ENCODE assay signal across 8 mouse cellular contexts in genomic region chrX:74254888-74255565, GRCm38 (mm10). TPM values are rescaled to one million over a fixed set of nuclear protein-coding genes. Genes with fewer than 3 reads are reported as not detected.
A peak's percentile ranks its signal among the peaks of the same experiment; 100 is the strongest.
DNase-seq lines count a peak whose midpoint lies in the region; ATAC-seq and TF ChIP-seq lines count a peak whose summit lies in the region.

No protein-coding gene starts in this region.

- peak overlapping the region; percentile 68 for H3K4me2 ChIP-seq in lung, embryonic 16.5 days (ENCODE audit: low read depth, low read length)
- H3K4me2 ChIP-seq in embryonic facial prominence, embryonic 14.5 days (ENCODE audit: low read depth, low read length), result peak overlapping the region; percentile 64
- H3K4me2 ChIP-seq in intestine, postnatal 0 days (replicated peaks; ENCODE audit: low read depth), result peak overlapping the region; percentile 66
- peak overlapping the region; percentile 62 for H3K4me2 ChIP-seq in neural tube, embryonic 12.5 days (replicated peaks)

- H3K27me3 ChIP-seq in lung, embryonic 16.5 days (ENCODE audit: control insufficient read depth, insufficient read depth, low read depth, low read length), result no peaks in the 10 kb centered on the region
- H3K27me3 ChIP-seq in embryonic facial prominence, embryonic 14.5 days (replicated peaks; ENCODE audit: control insufficient read depth, insufficient read depth, low read length), result no peaks in the 10 kb centered on the region
- no peaks in the 10 kb centered on the region for H3K27me3 ChIP-seq in intestine, postnatal 0 days (replicated peaks; ENCODE audit: control insufficient read depth, insufficient read depth, low read length)
- H3K27me3 ChIP-seq in neural tube, embryonic 12.5 days (replicated peaks), result no peaks in the 10 kb centered on the region

- no peak for DNase-seq in lung, postnatal 10 days
- DNase-seq in embryonic facial prominence, embryonic 14.5 days (ENCODE audit: low spot score), result peak; percentile 7
- no peak for DNase-seq in thymus, postnatal 4 days
- DNase-seq in gastrocnemius, postnatal 25 days, result no peak
- DNase-seq in kidney, adult 9 months, result no peak

- H3K9ac ChIP-seq in lung, embryonic 16.5 days (ENCODE audit: low read length), result peak overlapping the region; percentile 85
- H3K9ac ChIP-seq in embryonic facial prominence, embryonic 14.5 days (ENCODE audit: low read depth, low read length), result peak overlapping the region; percentile 84
- H3K9ac ChIP-seq in intestine, postnatal 0 days (ENCODE audit: low read depth, low read length), result peak overlapping the region; percentile 66
- peak overlapping the region; percentile 74 for H3K9ac ChIP-seq in neural tube, embryonic 12.5 days

- no peak for TF ChIP-seq CTCF in intestine, postnatal 0 days (IDR thresholded peaks at IDR 0.05; ENCODE audit: low read depth)

- peak overlapping the region; percentile 59 for H3K4me3 ChIP-seq in lung, embryonic 16.5 days (ENCODE audit: low read length)
- H3K4me3 ChIP-seq in embryonic facial prominence, embryonic 14.5 days (ENCODE audit: low read depth, low read length), result peak overlapping the region; percentile 58
- H3K4me3 ChIP-seq in intestine, postnatal 0 days (ENCODE audit: low read depth, low read length), result peak overlapping the region; percentile 56
- H3K4me3 ChIP-seq in neural tube, embryonic 12.5 days, result peak overlapping the region; percentile 54

- WGBS in lung, embryonic 16.5 days, result 28% methylated on average over 31 of the region's 31 CpGs
- WGBS in embryonic facial prominence, embryonic 14.5 days, result 37% methylated on average over 18 of the region's 31 CpGs
- 21% methylated on average over 31 of the region's 31 CpGs for WGBS in intestine, postnatal 0 days
- WGBS in neural tube, embryonic 12.5 days, result 25% methylated on average over 31 of the region's 31 CpGs

- peaks cover 3% of the 10 kb centered on the region; the same call in 1 of the 2 replicates for H3K36me3 ChIP-seq in lung, embryonic 16.5 days (ENCODE audit: control insufficient read depth, insufficient read depth, low read length)
- H3K36me3 ChIP-seq in embryonic facial prominence, embryonic 14.5 days (ENCODE audit: control insufficient read depth, insufficient read depth, low read length), result 0 out of 2 replicates have a peak, but pooled peaks cover 22% of the 10 kb centered on the region
- 0 out of 2 replicates have a peak, but pooled peaks cover 5% of the 10 kb centered on the region for H3K36me3 ChIP-seq in intestine, postnatal 0 days (ENCODE audit: control insufficient read depth, insufficient read depth)
- H3K36me3 ChIP-seq in neural tube, embryonic 12.5 days, result peaks cover 9% of the 10 kb centered on the region; the same call in 1 of the 2 replicates

- peak overlapping the region; percentile 95 for H3K27ac ChIP-seq in lung, embryonic 16.5 days (ENCODE audit: low read length)
- H3K27ac ChIP-seq in embryonic facial prominence, embryonic 14.5 days (replicated peaks; ENCODE audit: low read depth, low read length), result peak overlapping the region; percentile 93
- peak overlapping the region; percentile 86 for H3K27ac ChIP-seq in intestine, postnatal 0 days (ENCODE audit: low read depth, low read length)
- H3K27ac ChIP-seq in neural tube, embryonic 12.5 days, result peak overlapping the region; percentile 65

- peak; percentile 59 for ATAC-seq in lung, embryonic 16.5 days (ENCODE audit: low read depth)
- ATAC-seq in embryonic facial prominence, embryonic 14.5 days (ENCODE audit: low read depth), result peak; percentile 53
- peak; percentile 67 for ATAC-seq in intestine, postnatal 0 days
- peak; percentile 73 for ATAC-seq in neural tube, embryonic 12.5 days (ENCODE audit: low FRiP score, low read depth)

- H3K9me3 ChIP-seq in lung, embryonic 16.5 days (ENCODE audit: control insufficient read depth, low read length), result no peaks in the 10 kb centered on the region
- no peaks in the 10 kb centered on the region for H3K9me3 ChIP-seq in embryonic facial prominence, embryonic 14.5 days (ENCODE audit: control insufficient read depth, low read length)
- H3K9me3 ChIP-seq in intestine, postnatal 0 days (ENCODE audit: control insufficient read depth), result no peaks in the 10 kb centered on the region
- no peaks in the 10 kb centered on the region for H3K9me3 ChIP-seq in neural tube, embryonic 12.5 days

- peaks cover 4% of the 10 kb centered on the region for H3K4me1 ChIP-seq in lung, embryonic 16.5 days (replicated peaks; ENCODE audit: control insufficient read depth, insufficient read depth, low read length)
- H3K4me1 ChIP-seq in embryonic facial prominence, embryonic 14.5 days (ENCODE audit: control insufficient read depth, insufficient read depth, low read length), result no peaks in the 10 kb centered on the region
- no peaks in the 10 kb centered on the region for H3K4me1 ChIP-seq in intestine, postnatal 0 days (replicated peaks; ENCODE audit: control insufficient read depth, insufficient read depth, low read length)
- peaks cover 5% of the 10 kb centered on the region; the same call in 1 of the 2 replicates for H3K4me1 ChIP-seq in neural tube, embryonic 12.5 days

RNA-seq across cellular contexts. Expression of gene Emd, which starts 0.5 kb away (rescaled TPM):
- 24.9 and 25.4 TPM in 2 replicates for polyA plus RNA-seq in lung, embryonic 16.5 days (2015; fragmentation: Nextera tagmentation; extraction: Ambion mirVana)
- polyA plus RNA-seq in embryonic facial prominence, embryonic 14.5 days (2014; fragmentation: Nextera tagmentation; extraction: Ambion mirVana), result 26.1 and 26.9 TPM in 2 replicates
- 13.8 and 14.6 TPM in 2 replicates for polyA plus RNA-seq in intestine, postnatal 0 days (2015; fragmentation: Nextera tagmentation; extraction: Ambion mirVana)
- polyA plus RNA-seq in neural tube, embryonic 12.5 days (2016; fragmentation: Nextera tagmentation; extraction: Ambion mirVana), result 16.5 and 18.2 TPM in 2 replicates
- total RNA-seq in gastrocnemius, postnatal 25 days (2021), result 10 to 100 TPM; 20.1 to 20.3 TPM

RNA-seq across cellular contexts. Expression of gene Flna, which starts 5.4 kb away (rescaled TPM):
- 372 and 374 TPM in 2 replicates for polyA plus RNA-seq in lung, embryonic 16.5 days (2015; fragmentation: Nextera tagmentation; extraction: Ambion mirVana)
- 284 and 324 TPM in 2 replicates for polyA plus RNA-seq in embryonic facial prominence, embryonic 14.5 days (2014; fragmentation: Nextera tagmentation; extraction: Ambion mirVana)
- 155 and 170 TPM in 2 replicates for polyA plus RNA-seq in intestine, postnatal 0 days (2015; fragmentation: Nextera tagmentation; extraction: Ambion mirVana)
- polyA plus RNA-seq in neural tube, embryonic 12.5 days (2016; fragmentation: Nextera tagmentation; extraction: Ambion mirVana), result 158 and 170 TPM in 2 replicates
- 10 to 100 TPM; 47.7 to 64.7 TPM for total RNA-seq in gastrocnemius, postnatal 25 days (2021)

RNA-seq across cellular contexts. Expression of gene Rpl10, which starts 15.6 kb away (rescaled TPM):
- 826 and 850 TPM in 2 replicates for polyA plus RNA-seq in lung, embryonic 16.5 days (2015; fragmentation: Nextera tagmentation; extraction: Ambion mirVana)
- polyA plus RNA-seq in embryonic facial prominence, embryonic 14.5 days (2014; fragmentation: Nextera tagmentation; extraction: Ambion mirVana), result 898 and 935 TPM in 2 replicates
- 485 and 521 TPM in 2 replicates for polyA plus RNA-seq in intestine, postnatal 0 days (2015; fragmentation: Nextera tagmentation; extraction: Ambion mirVana)
- polyA plus RNA-seq in neural tube, embryonic 12.5 days (2016; fragmentation: Nextera tagmentation; extraction: Ambion mirVana), result 527 and 575 TPM in 2 replicates
- 100 to 1,000 TPM; 164 to 171 TPM for total RNA-seq in gastrocnemius, postnatal 25 days (2021)

RNA-seq across cellular contexts. Expression of gene Taz, which starts 26.7 kb away (rescaled TPM):
- 81.9 and 91.7 TPM in 2 replicates for polyA plus RNA-seq in lung, embryonic 16.5 days (2015; fragmentation: Nextera tagmentation; extraction: Ambion mirVana)
- 61.5 and 63.1 TPM in 2 replicates for polyA plus RNA-seq in embryonic facial prominence, embryonic 14.5 days (2014; fragmentation: Nextera tagmentation; extraction: Ambion mirVana)
- polyA plus RNA-seq in intestine, postnatal 0 days (2015; fragmentation: Nextera tagmentation; extraction: Ambion mirVana), result 64.0 and 64.8 TPM in 2 replicates
- 86.7 and 93.3 TPM in 2 replicates for polyA plus RNA-seq in neural tube, embryonic 12.5 days (2016; fragmentation: Nextera tagmentation; extraction: Ambion mirVana)
- total RNA-seq in gastrocnemius, postnatal 25 days (2021), result 10 to 100 TPM; 40.4 to 43.5 TPM

RNA-seq across cellular contexts. Expression of gene Dnase1l1, which starts 27.1 kb away (rescaled TPM):
- polyA plus RNA-seq in lung, embryonic 16.5 days (2015; fragmentation: Nextera tagmentation; extraction: Ambion mirVana), result 17.4 and 18.6 TPM in 2 replicates
- polyA plus RNA-seq in embryonic facial prominence, embryonic 14.5 days (2014; fragmentation: Nextera tagmentation; extraction: Ambion mirVana), result 16.5 and 19.3 TPM in 2 replicates
- 24.7 and 26.2 TPM in 2 replicates for polyA plus RNA-seq in intestine, postnatal 0 days (2015; fragmentation: Nextera tagmentation; extraction: Ambion mirVana)
- polyA plus RNA-seq in neural tube, embryonic 12.5 days (2016; fragmentation: Nextera tagmentation; extraction: Ambion mirVana), result 3.9 and 5.7 TPM in 2 replicates
- 10 to 100 TPM; 90.3 to 95.9 TPM for total RNA-seq in gastrocnemius, postnatal 25 days (2021)
